Mouse (Mus musculus) E14TG2a.4 (cell line): Measurements from ENCODE around the gene Ankrd1.

Source experiments
- H3K27me3 ChIP-seq: 2 replicates; pipeline ENCODE4 v1.6.1; 2014; ENCODE audit warnings: low read length, control low read depth; ENCODE audit not compliant: insufficient read depth
- H3K36me3 ChIP-seq: 2 replicates; pipeline ENCODE4 v1.6.1; 2014; ENCODE audit warnings: low read length, control low read depth; ENCODE audit not compliant: insufficient read depth
- H3K4me1 ChIP-seq: replicated peaks from 2 replicates; pipeline ENCODE4 v1.6.1; 2014; ENCODE audit warnings: low read depth, low read length, control low read depth
- H3K4me3 ChIP-seq: replicated peaks from 2 replicates; pipeline ENCODE4 v1.5.1; 2014; ENCODE audit warnings: mild to moderate bottlenecking, low read length
- H3K9me3 ChIP-seq: 2 replicates; pipeline ENCODE4 v1.6.1; 2014; ENCODE audit warnings: low read length, control low read depth
- CTCF ChIP-seq: conservative IDR thresholded peaks from 2 replicates; pipeline ENCODE4 v1.5.1; 2014; ENCODE audit warnings: low read length
- NANOG ChIP-seq: IDR thresholded peaks from 2 replicates; pipeline ENCODE4 v1.6.1; 2014; ENCODE audit warnings: borderline replicate concordance, low read length, mixed read lengths
- POU5F1 ChIP-seq: IDR thresholded peaks from 2 replicates; pipeline ENCODE4 v1.6.1; 2014; ENCODE audit warnings: low read length, borderline replicate concordance

The Ankrd1 gene

GRCm38 (mm10) chr19:36119219-36119618 is 680 bp downstream of the Ankrd1 start:
- peaks cover 14% of the 10 kb centered on the region; the same call in 1 of the 2 replicates for H3K27me3 ChIP-seq
- TF ChIP-seq POU5F1 (no peak), CTCF (no peak), NANOG (no peak)
- H3K36me3 ChIP-seq = no peaks in the 10 kb centered on the region
- H3K9me3 ChIP-seq = peaks cover 22% of the 10 kb centered on the region
- no peak overlapping the region for H3K4me3 ChIP-seq
- 0 out of 2 replicates have a peak, but pooled peaks cover 9% of the 10 kb centered on the region for H3K4me1 ChIP-seq

DNA sequence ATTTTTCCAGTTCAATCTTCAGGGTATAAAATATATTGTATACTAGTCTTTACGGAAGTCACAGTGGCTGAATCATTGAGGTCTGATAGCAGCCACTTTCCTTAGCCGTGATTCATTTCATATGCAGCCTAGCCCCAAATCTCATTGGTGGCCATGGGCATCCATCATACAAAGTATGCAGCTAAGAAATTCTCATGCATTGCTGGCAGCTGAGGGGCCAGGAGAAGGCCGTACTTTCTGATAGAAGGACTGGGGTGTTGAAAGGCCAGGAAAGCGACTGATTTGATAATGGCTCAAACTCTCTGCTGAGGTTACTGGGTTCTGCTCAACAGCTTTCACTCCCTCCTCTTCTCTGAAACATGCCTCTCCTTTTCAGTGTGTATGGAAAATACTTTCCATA is 3.7 kb downstream of the Ankrd1 start:
- no peaks in the 10 kb centered on the region for H3K36me3 ChIP-seq
- peaks cover 14% of the 10 kb centered on the region; the same call in 1 of the 2 replicates for H3K27me3 ChIP-seq
- H3K9me3 ChIP-seq = no peaks in the 10 kb centered on the region
- H3K4me3 ChIP-seq = no peak overlapping the region
- peaks cover 18% of the 10 kb centered on the region for H3K4me1 ChIP-seq
- no peak for TF ChIP-seq NANOG
- no peak for TF ChIP-seq POU5F1
- TF ChIP-seq CTCF = no peak

- Histone ChIP-seq H3K27me3 (peaks cover 3% of the 10 kb centered on the region; the same call in 1 of the 2 replicates), H3K9me3 (no peaks in the 10 kb centered on the region), H3K4me3 (no peak overlapping the region), H3K4me1 (peaks cover 21% of the 10 kb centered on the region), H3K36me3 (no peaks in the 10 kb centered on the region)
- no peak for TF ChIP-seq NANOG
- TF ChIP-seq POU5F1 = no peak
- TF ChIP-seq CTCF = no peak
Observed at GRCm38 (mm10) chr19:36112007-36112406, 7.9 kb downstream of the Ankrd1 start.

- H3K4me1 ChIP-seq = peaks cover 21% of the 10 kb centered on the region
- TF ChIP-seq NANOG (no peak), POU5F1 (no peak), CTCF (peak; percentile 54)
Observed at GRCm38 (mm10) chr19:36111054-36111895, 8.6 kb downstream of the Ankrd1 start.

DNA sequence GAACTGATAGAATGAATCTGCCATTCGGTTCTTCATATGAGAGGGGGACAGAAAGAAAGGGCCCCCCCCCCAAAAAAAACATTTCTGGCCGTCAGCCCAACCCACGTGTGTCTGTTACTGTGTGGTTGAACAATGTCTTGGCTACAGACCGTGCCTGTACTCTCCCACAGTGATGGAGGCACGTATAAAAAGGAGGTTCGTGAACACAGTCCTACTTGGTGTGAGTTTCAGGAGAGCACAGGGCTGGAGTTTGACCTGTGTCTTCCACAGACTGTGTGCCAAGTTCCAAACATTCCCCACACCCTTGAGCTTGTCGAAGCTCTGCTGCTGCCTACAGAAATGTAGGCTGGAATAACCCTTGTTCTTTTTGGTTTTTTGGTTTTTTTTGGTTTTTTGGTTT is 9.4 kb downstream of the Ankrd1 start:
- H3K27me3 ChIP-seq = peaks cover 3% of the 10 kb centered on the region; the same call in 1 of the 2 replicates
- H3K9me3 ChIP-seq = no peaks in the 10 kb centered on the region
- H3K36me3 ChIP-seq = peaks cover 5% of the 10 kb centered on the region; the same call in 1 of the 2 replicates
- TF ChIP-seq POU5F1 = no peak
- TF ChIP-seq CTCF = no peak
- TF ChIP-seq NANOG = no peak
- H3K4me1 ChIP-seq = peaks cover 21% of the 10 kb centered on the region
- no peak overlapping the region for H3K4me3 ChIP-seq

More at GRCm38 (mm10) chr19:36111054-36111895, 8.6 kb downstream of the Ankrd1 start:
- no peaks in the 10 kb centered on the region for H3K36me3 ChIP-seq
- no peaks in the 10 kb centered on the region for H3K9me3 ChIP-seq
- no peak overlapping the region for H3K4me3 ChIP-seq
- peaks cover 3% of the 10 kb centered on the region; the same call in 1 of the 2 replicates for H3K27me3 ChIP-seq

- H3K4me3 ChIP-seq = no peak overlapping the region
- H3K36me3 ChIP-seq = peaks cover 8% of the 10 kb centered on the region; the same call in 1 of the 2 replicates
- peaks cover 13% of the 10 kb centered on the region for H3K4me1 ChIP-seq
- H3K27me3 ChIP-seq = no peaks in the 10 kb centered on the region
- H3K9me3 ChIP-seq = no peaks in the 10 kb centered on the region
- no peak for TF ChIP-seq CTCF
- TF ChIP-seq NANOG = no peak
- no peak for TF ChIP-seq POU5F1
Observed at GRCm38 (mm10) chr19:36109318-36109944, 10.5 kb downstream of the Ankrd1 start.

DNA sequence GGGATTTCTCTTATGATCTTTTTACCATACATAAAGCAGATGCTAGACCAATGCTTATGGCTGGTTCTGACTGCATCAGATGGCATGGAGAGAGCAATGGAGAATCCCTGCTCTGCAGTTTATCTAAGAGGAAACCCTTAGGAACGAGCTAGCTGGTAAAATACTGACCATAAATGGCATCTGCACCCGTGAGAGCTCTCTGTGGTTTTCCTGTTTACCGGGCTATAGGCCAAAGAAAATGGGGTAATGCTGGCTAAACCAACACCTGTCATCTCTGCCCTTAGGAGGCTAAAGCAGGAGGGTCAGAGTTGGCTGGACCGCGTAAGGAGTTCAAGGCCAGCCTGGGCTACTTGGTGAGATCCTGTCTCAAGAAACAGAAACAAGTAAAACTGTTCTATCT is 16.0 kb downstream of the Ankrd1 start:
- H3K4me1 ChIP-seq = no peaks in the 10 kb centered on the region
- H3K36me3 ChIP-seq = peaks cover 58% of the 10 kb centered on the region
- no peak overlapping the region for H3K4me3 ChIP-seq
- no peaks in the 10 kb centered on the region for H3K27me3 ChIP-seq
- no peaks in the 10 kb centered on the region for H3K9me3 ChIP-seq
- TF ChIP-seq CTCF (no peak), POU5F1 (no peak), NANOG (no peak)

- no peaks in the 10 kb centered on the region for H3K9me3 ChIP-seq
- TF ChIP-seq POU5F1 = no peak
- no peak for TF ChIP-seq NANOG
- no peak overlapping the region for H3K4me3 ChIP-seq
- H3K4me1 ChIP-seq = no peaks in the 10 kb centered on the region
- H3K36me3 ChIP-seq = peaks cover 93% of the 10 kb centered on the region
- H3K27me3 ChIP-seq = no peaks in the 10 kb centered on the region
Observed at GRCm38 (mm10) chr19:36098916-36099315, 21.0 kb downstream of the Ankrd1 start.
